Mouse (Mus musculus): Measurements from ENCODE around the gene Dnah9.

Gene Dnah9

DNA sequence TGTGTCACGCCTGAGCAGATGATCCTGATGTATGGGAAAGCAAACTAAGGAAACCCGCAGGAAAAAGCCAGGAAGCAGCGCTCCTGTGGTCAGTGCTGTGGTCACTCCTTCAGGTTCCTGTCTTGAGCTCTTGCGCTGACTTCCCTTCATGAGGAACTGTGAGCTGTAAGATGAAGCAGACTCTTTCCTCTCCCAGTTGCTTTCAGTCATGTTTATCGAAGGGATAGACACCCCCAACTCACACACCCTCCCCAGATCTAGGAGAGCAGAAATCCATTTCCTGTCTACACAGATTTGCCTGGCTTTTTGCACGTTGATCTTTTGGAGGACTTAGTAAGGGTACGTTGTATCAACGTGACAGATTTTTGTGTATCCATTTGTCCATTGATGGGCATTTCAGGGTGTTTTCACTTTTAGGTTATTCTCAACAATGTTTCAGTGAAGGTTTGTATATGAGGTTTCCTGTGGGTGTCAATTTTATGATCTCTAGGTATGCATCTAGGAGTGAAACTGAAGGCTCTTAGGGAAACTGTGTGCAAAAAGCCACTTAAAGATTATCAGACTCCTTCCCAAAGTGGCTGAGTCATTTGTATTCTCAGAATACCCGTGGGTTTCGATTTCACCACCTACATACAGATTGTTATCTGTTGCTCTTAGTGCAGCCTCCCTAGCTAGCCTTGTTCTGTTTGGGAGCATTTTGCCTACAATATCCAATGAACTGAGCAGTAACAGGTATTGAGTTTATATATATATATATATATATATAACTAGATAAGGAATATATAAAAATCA, 373.7 kb downstream of the Dnah9 start:
- DNase-seq (ENCODE audit: low spot score), result no peak

DNA sequence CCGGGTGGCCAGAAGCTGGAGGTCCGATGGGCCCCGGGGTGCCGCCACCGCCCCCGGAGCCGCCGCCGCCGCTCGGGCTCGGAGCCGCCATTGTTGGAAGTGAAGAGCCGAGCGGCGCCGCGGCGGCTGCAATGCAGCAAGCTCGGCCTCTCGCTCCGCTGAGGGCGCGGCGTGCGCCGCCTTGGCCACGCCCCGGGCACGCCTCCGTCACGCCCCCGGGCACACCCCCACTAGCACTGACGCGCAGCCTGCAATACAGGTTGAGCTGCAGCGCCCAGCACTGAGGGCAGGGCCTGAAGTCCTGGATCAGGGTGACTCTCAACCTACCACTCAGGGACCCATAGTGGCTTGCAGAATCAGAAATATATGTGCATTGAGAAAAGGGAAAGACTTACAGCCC, 380.2 kb downstream of the Dnah9 start, which contains the start of gene Map2k4:
TSS of gene Map2k4 (minus strand) at position 144 of the 400 bp plus-strand sequence.
- peak; percentile 94 for DNase-seq (ENCODE audit: low spot score)

DNA sequence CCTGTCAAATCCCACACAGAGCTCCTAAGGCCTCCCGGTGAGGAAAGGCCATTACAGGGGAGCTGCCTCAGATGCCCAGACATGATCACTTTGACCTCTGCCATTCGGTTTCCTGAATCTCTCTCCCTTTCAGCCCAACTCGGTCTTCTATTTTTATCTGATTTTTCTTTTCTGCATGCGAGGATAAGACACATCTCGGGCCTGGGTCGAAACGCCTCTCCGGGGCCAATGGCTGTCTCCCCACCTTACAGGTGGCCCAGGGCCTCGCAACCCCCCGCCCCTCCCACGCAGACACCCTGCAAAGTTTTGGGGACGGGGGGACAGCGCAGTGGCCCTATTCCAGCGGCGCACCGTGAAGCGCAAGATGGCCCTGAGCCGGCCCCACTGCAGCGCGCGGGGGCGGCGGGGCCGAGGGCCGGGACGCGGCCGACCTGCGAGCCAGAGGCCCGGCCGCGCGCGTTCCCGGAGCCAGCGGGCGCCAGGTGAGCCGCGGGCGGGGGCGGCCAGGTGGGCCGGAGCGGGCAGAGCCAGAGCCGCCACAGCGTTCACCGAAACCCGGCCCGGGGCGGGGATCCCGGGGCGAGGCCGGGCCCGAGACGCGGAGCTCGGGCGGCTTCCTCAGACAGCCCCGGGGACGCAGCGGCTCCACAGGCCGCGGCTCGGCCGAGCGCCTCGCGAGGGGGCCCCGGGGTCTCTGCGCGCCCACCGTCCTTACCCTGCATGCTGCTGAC, 380.8 kb downstream of the Dnah9 start:
- no peak for DNase-seq (ENCODE audit: low spot score)

DNA sequence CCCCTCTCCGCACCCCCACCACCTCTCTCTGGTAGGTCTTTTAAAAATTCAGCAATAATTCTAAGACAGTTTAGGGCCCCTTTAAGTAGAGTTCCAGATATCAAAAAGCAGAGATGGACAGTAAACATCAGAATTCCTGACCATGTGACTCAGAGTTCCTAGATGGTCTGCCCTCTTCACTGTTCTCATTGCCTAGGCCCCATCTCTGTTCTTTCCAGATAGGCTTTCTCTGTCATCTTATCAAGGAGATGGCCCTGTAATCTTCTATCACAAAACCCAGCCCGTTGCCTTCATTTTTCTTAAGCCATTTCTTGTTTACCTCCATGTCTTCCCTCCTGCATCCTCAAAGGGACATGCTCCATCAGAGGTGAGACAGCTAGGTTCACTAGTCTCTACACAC, 382.2 kb downstream of the Dnah9 start:
- DNase-seq (ENCODE audit: low spot score), result no peak

DNA sequence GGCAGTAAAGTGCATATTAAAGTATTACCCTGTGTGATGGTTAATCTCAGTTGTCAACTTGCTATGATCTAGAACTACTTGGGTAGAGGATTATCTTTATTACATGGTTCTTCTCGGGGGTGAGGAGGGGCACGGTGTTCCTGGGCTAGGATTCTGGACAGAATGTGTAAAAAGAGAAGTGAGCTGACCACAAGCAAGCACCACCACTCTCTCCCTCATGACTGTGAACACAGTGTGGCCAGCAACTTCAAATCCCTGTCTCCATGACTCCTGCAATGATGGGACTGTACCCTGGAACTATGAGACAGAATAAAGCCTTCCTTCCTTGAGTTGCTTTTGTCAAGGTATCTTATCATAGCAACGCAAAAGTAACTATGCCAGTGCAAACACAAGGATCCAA, 386.8 kb downstream of the Dnah9 start:
- DNase-seq (ENCODE audit: low spot score), result no peak

All from urinary bladder, postnatal 25 days (tissue).